22 mouse cellular contexts compared by ENCODE assay signal in the genomic region with DNA sequence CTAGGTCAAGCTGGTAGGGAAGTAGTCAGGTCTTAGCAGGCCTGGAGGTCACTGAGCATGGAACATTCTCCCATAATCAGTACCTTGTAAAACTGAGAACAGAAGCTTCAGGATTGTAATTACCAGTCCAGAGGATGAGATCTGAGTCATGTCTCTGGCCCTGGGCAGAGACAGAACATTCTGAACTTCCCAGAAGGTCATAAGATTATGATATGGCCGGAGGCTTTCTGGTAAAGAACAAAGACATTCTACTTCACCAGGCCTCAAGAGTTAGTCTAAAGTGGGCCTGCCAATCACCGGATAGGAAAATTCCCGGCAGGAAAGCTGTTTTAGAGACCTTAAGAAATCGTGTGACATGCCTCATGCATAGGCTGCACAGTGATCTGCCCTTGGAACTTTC.
"Had no signal": no experiment of that assay in that cellular context is flagged by ENCODE, and none has a peak within 500 bp of the region (broad histone marks: within the 10 kb centered on the region; RNA-seq: fewer than 3 reads in every experiment).

No protein-coding gene starts in this region.

- ATAC-seq: hindbrain, postnatal 0 days; intestine, postnatal 0 days had no signal

- H3K27me3 ChIP-seq: heart, embryonic 13.5 days; heart, embryonic 15.5 days; hindbrain, embryonic 13.5 days; hindbrain, embryonic 15.5 days; limb, embryonic 13.5 days; limb, embryonic 15.5 days; liver, embryonic 13.5 days had no signal

- H3K4me3 ChIP-seq: heart, embryonic 10.5 days; heart, embryonic 13.5 days; heart, embryonic 15.5 days; hindbrain, embryonic 13.5 days; hindbrain, embryonic 15.5 days; layer of hippocampus, adult 2 months; left cerebral cortex, adult 2 months; limb, embryonic 13.5 days; limb, embryonic 15.5 days; liver, embryonic 13.5 days had no signal

- H3K9ac ChIP-seq: heart, embryonic 13.5 days; heart, embryonic 15.5 days; hindbrain, embryonic 13.5 days; hindbrain, embryonic 15.5 days; limb, embryonic 13.5 days; limb, embryonic 15.5 days; liver, embryonic 13.5 days had no signal

- H3K9me3 ChIP-seq: heart, embryonic 10.5 days; heart, embryonic 13.5 days; heart, embryonic 15.5 days; hindbrain, embryonic 13.5 days; hindbrain, embryonic 15.5 days; limb, embryonic 13.5 days; limb, embryonic 15.5 days; liver, embryonic 13.5 days had no signal

- H3K27ac ChIP-seq: heart, embryonic 10.5 days; heart, embryonic 13.5 days; heart, embryonic 15.5 days; hindbrain, embryonic 13.5 days; hindbrain, embryonic 15.5 days; hindbrain, postnatal 0 days; layer of hippocampus, adult 2 months; left cerebral cortex, adult 2 months; limb, embryonic 13.5 days; limb, embryonic 15.5 days; liver, embryonic 13.5 days had no signal

- H3K4me1 ChIP-seq: heart, embryonic 10.5 days had no signal

- H3K36me3 ChIP-seq: heart, embryonic 10.5 days; heart, embryonic 13.5 days; heart, embryonic 15.5 days; hindbrain, embryonic 13.5 days; hindbrain, embryonic 15.5 days; limb, embryonic 13.5 days; limb, embryonic 15.5 days; liver, embryonic 13.5 days had no signal

- H3K4me2 ChIP-seq: heart, embryonic 13.5 days; heart, embryonic 15.5 days; hindbrain, embryonic 13.5 days; hindbrain, embryonic 15.5 days; limb, embryonic 13.5 days; limb, embryonic 15.5 days; liver, embryonic 13.5 days had no signal

- DNase-seq: gastrocnemius, postnatal 14 days; gastrocnemius, postnatal 36 days; heart, adult 18-20 months; heart, postnatal 14 days; heart, postnatal 36 days; kidney, adult 18-20 months; kidney, adult 8-10 months; kidney, postnatal 10 days; kidney, postnatal 25 days; kidney, postnatal 4 days; liver, embryonic 13.5 days had no signal
